8 mouse cellular contexts compared by ENCODE assay signal in genomic region chrX:50576824-50577223, GRCm38 (mm10).
DNase-seq lines count a peak whose midpoint lies in the region; ATAC-seq lines count a peak whose summit lies in the region.

No protein-coding gene starts in this region.

- no peaks in the 10 kb centered on the region for H3K9me3 ChIP-seq in heart, embryonic 15.5 days (replicated peaks)
- H3K9me3 ChIP-seq in midbrain, embryonic 10.5 days (replicated peaks): no peaks in the 10 kb centered on the region
- H3K9me3 ChIP-seq in stomach, embryonic 16.5 days (replicated peaks; ENCODE audit: control insufficient read depth, low read length): no peaks in the 10 kb centered on the region

- no peaks in the 10 kb centered on the region for H3K27me3 ChIP-seq in heart, embryonic 15.5 days
- H3K27me3 ChIP-seq in midbrain, embryonic 10.5 days (ENCODE audit: low read depth, poor library complexity, severe bottlenecking): no peaks in the 10 kb centered on the region
- H3K27me3 ChIP-seq in stomach, embryonic 16.5 days (ENCODE audit: control insufficient read depth, insufficient read depth, low read length): no peaks in the 10 kb centered on the region

- H3K27ac ChIP-seq in heart, embryonic 15.5 days: no peak overlapping the region
- H3K27ac ChIP-seq in midbrain, embryonic 10.5 days (replicated peaks): peak overlapping the region; percentile 55; the same call in 1 of the 2 replicates
- H3K27ac ChIP-seq in stomach, embryonic 16.5 days (ENCODE audit: low read length): peak overlapping the region; percentile 52; the same call in 1 of the 2 replicates

- peak overlapping the region; percentile 28 for H3K4me3 ChIP-seq in heart, embryonic 15.5 days
- peak overlapping the region; percentile 29; the same call in 1 of the 2 replicates for H3K4me3 ChIP-seq in midbrain, embryonic 10.5 days
- H3K4me3 ChIP-seq in stomach, embryonic 16.5 days (replicated peaks; ENCODE audit: low read length): peak overlapping the region; percentile 35

- DNase-seq in adrenal gland, adult 2 months: peak; percentile 75
- no peak for DNase-seq in adrenal gland, postnatal 25 days
- peak; percentile 15 to 89 for DNase-seq in right cerebral cortex, adult 2 months (ENCODE audit: low spot score in 2 of 2)
- no peak for DNase-seq in right cerebral cortex, postnatal 4 days
- DNase-seq in layer of hippocampus, postnatal 25 days (ENCODE audit: extremely low spot score in 1 of 2, low spot score in 1 of 2): peak; percentile 88 to 89
- DNase-seq in midbrain, embryonic 10.5 days (ENCODE audit: low spot score): peak; percentile 24

- H3K36me3 ChIP-seq in heart, embryonic 15.5 days: no peaks in the 10 kb centered on the region; the same call in 1 of the 2 replicates
- H3K36me3 ChIP-seq in midbrain, embryonic 10.5 days: peaks cover 25% of the 10 kb centered on the region
- no peaks in the 10 kb centered on the region for H3K36me3 ChIP-seq in stomach, embryonic 16.5 days (ENCODE audit: control insufficient read depth, insufficient read depth, low read length)

- ATAC-seq in heart, embryonic 15.5 days (replicated peaks; ENCODE audit: insufficient number of reproducible peaks, insufficient read depth, low FRiP score, low read depth): no peak
- ATAC-seq in stomach, embryonic 16.5 days (ENCODE audit: insufficient read depth, low FRiP score): no peak; the same call in 1 of the 2 replicates

- H3K9ac ChIP-seq in heart, embryonic 15.5 days: no peak overlapping the region
- H3K9ac ChIP-seq in stomach, embryonic 16.5 days (ENCODE audit: low read length): peak overlapping the region; percentile 46; the same call in 1 of the 2 replicates

- WGBS in heart, embryonic 15.5 days: 70% methylated on average over 7 of the region's 7 CpGs
- WGBS in midbrain, embryonic 10.5 days: 56% methylated on average over 7 of the region's 7 CpGs
- WGBS in stomach, embryonic 16.5 days: 50% methylated on average over 7 of the region's 7 CpGs

- no peaks in the 10 kb centered on the region for H3K4me1 ChIP-seq in heart, embryonic 15.5 days (replicated peaks)
- no peaks in the 10 kb centered on the region for H3K4me1 ChIP-seq in midbrain, embryonic 10.5 days
- no peaks in the 10 kb centered on the region for H3K4me1 ChIP-seq in stomach, embryonic 16.5 days (ENCODE audit: control insufficient read depth, insufficient read depth, low read length)

- peak overlapping the region; percentile 32; the same call in 1 of the 2 replicates for H3K4me2 ChIP-seq in heart, embryonic 15.5 days
- peak overlapping the region; percentile 35 for H3K4me2 ChIP-seq in stomach, embryonic 16.5 days (ENCODE audit: low read depth, low read length)

Comparison
In these comparisons a context has a peak if more than half of its experiments do, and no peak if none do; other contexts are left out.
1. DNase-seq: peak in adrenal gland, adult 2 months (single experiment), right cerebral cortex, adult 2 months (2 of 2), layer of hippocampus, postnatal 25 days (2 of 2) and midbrain, embryonic 10.5 days (single experiment); none in adrenal gland, postnatal 25 days (single experiment) and right cerebral cortex, postnatal 4 days (single experiment).
2. Peak in every context shown above with its lines, with median percentiles within 50 percentile points of each other: H3K4me3 ChIP-seq.